In genomic region chr2:144280568-144280967, GRCm38 (mm10) we compare ENCODE assay signal across 27 mouse cellular contexts. TPM values are rescaled to one million over a fixed set of nuclear protein-coding genes. Genes with fewer than 3 reads are reported as not detected.
"Had no signal": no experiment of that assay in that cellular context is flagged by ENCODE, and none has a peak within 500 bp of the region (broad histone marks: within the 10 kb centered on the region; RNA-seq: fewer than 3 reads in every experiment).

No protein-coding gene starts in this region.

- H3K4me1 ChIP-seq: hindbrain, embryonic 15.5 days had no signal

- DNase-seq: forebrain, postnatal 0 days; gastrocnemius, postnatal 14 days; gastrocnemius, postnatal 36 days; heart, adult 11 months; heart, postnatal 10 days; kidney, adult 18-20 months; kidney, adult 8-10 months; kidney, postnatal 14 days; kidney, postnatal 36 days had no signal

- H3K4me2 ChIP-seq: heart, embryonic 13.5 days; hindbrain, embryonic 13.5 days; hindbrain, embryonic 15.5 days; kidney, embryonic 15.5 days; limb, embryonic 12.5 days; liver, embryonic 12.5 days had no signal

- H3K27ac ChIP-seq: heart, embryonic 10.5 days; hindbrain, embryonic 13.5 days; hindbrain, embryonic 15.5 days; hindbrain, postnatal 0 days; kidney, embryonic 15.5 days; kidney, postnatal 0 days; left cerebral cortex, adult 2 months; limb, embryonic 10.5 days; limb, embryonic 12.5 days; liver, embryonic 12.5 days; liver, embryonic 14.5 days had no signal

- H3K9me3 ChIP-seq: heart, embryonic 10.5 days; heart, embryonic 13.5 days; hindbrain, embryonic 13.5 days; hindbrain, embryonic 15.5 days; kidney, embryonic 15.5 days; limb, embryonic 10.5 days; limb, embryonic 12.5 days; liver, embryonic 12.5 days had no signal

- H3K9ac ChIP-seq: forebrain, postnatal 0 days; heart, embryonic 13.5 days; hindbrain, embryonic 13.5 days; hindbrain, embryonic 15.5 days; kidney, embryonic 15.5 days; limb, embryonic 12.5 days; liver, embryonic 12.5 days; liver, embryonic 14.5 days had no signal

- H3K27me3 ChIP-seq: heart, embryonic 13.5 days; hindbrain, embryonic 13.5 days; hindbrain, embryonic 15.5 days; kidney, embryonic 15.5 days; limb, embryonic 12.5 days; liver, embryonic 12.5 days had no signal

- ATAC-seq: forebrain, postnatal 0 days; hindbrain, postnatal 0 days had no signal

- H3K4me3 ChIP-seq: heart, embryonic 10.5 days; heart, embryonic 13.5 days; hindbrain, embryonic 13.5 days; hindbrain, embryonic 15.5 days; kidney, embryonic 15.5 days; left cerebral cortex, adult 2 months; limb, embryonic 10.5 days; limb, embryonic 12.5 days; liver, embryonic 12.5 days had no signal

RNA-seq across cellular contexts. Expression of gene Ovol2, which starts 51.4 kb away (rescaled TPM):
- total RNA-seq: forebrain, postnatal 0 days; gastrocnemius, adult 18-20 months; gastrocnemius, adult 8-10 months; gastrocnemius, postnatal 14 days; gastrocnemius, postnatal 36 days; heart, adult 8-10 months; heart, postnatal 10 days; heart, postnatal 25 days; hematopoietic stem cell, adult 5-6 weeks; hindbrain, postnatal 0 days had no signal
- polyA plus RNA-seq: hindbrain, embryonic 13.5 days; hindbrain, embryonic 15.5 days; liver, adult 2 months; liver, embryonic 12.5 days had no signal
